27 mouse cellular contexts compared by ENCODE assay signal in the genomic region with DNA sequence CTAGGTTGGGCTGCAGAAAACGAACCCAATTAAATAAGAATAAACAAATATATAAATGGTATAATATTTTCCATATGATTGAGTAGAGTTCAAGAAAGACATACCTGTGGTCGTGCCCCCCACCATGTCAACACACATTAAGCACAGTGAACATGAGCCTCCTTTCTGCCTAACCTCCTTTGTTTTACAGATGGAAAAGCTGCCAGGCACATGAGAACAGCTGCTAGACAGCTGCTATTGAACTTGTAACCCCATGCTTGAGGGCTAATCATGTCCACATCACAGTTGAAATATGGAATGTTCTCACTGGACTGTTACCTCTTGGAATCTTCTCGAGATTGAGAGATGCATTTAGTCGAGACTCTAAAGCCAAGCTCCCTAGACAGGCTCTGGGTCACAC.
"Had no signal": no experiment of that assay in that cellular context is flagged by ENCODE, and none has a peak within 500 bp of the region (broad histone marks: within the 10 kb centered on the region; RNA-seq: fewer than 3 reads in every experiment).

No protein-coding gene starts in this region.

- H3K4me2 ChIP-seq: heart, embryonic 11.5 days; heart, embryonic 13.5 days; heart, embryonic 15.5 days; hindbrain, embryonic 12.5 days; hindbrain, embryonic 14.5 days; intestine, embryonic 15.5 days; limb, embryonic 12.5 days; liver, embryonic 11.5 days; liver, embryonic 13.5 days had no signal

- H3K27me3 ChIP-seq: heart, embryonic 13.5 days; heart, embryonic 15.5 days; hindbrain, embryonic 12.5 days; intestine, embryonic 15.5 days; limb, embryonic 12.5 days; liver, embryonic 13.5 days had no signal

- H3K36me3 ChIP-seq: heart, embryonic 13.5 days; heart, embryonic 15.5 days; hindbrain, embryonic 10.5 days; hindbrain, embryonic 12.5 days; intestine, embryonic 15.5 days; limb, embryonic 12.5 days; liver, embryonic 13.5 days had no signal

- ATAC-seq: hindbrain, embryonic 16.5 days; inflammation-experienced regulatory T-cells, adult 6 months; intestine, embryonic 15.5 days; intestine, postnatal 0 days had no signal

- DNase-seq: gastrocnemius, adult 2 months; gastrocnemius, postnatal 10 days; gastrocnemius, postnatal 36 days; heart, adult 11 months; heart, adult 2 months; heart, postnatal 4 days; kidney, adult 18-20 months; kidney, adult 8-10 months; kidney, postnatal 10 days; kidney, postnatal 25 days; kidney, postnatal 4 days; liver; liver, embryonic 13.5 days had no signal

- H3K9ac ChIP-seq: heart, embryonic 13.5 days; heart, embryonic 15.5 days; hindbrain, embryonic 12.5 days; hindbrain, embryonic 14.5 days; intestine, embryonic 15.5 days; limb, embryonic 12.5 days; liver, embryonic 13.5 days had no signal

- H3K4me3 ChIP-seq: gastrocnemius, adult 2 months; heart, adult 2 months; heart, embryonic 13.5 days; heart, embryonic 15.5 days; hindbrain, embryonic 10.5 days; hindbrain, embryonic 12.5 days; intestine, embryonic 15.5 days; layer of hippocampus, adult 2 months; left cerebral cortex, adult 2 months; limb, embryonic 12.5 days; liver, embryonic 13.5 days had no signal

- H3K9me3 ChIP-seq: heart, embryonic 13.5 days; heart, embryonic 15.5 days; hindbrain, embryonic 10.5 days; hindbrain, embryonic 12.5 days; intestine, embryonic 15.5 days; limb, embryonic 12.5 days; liver, embryonic 13.5 days had no signal

- H3K27ac ChIP-seq: gastrocnemius, adult 2 months; heart, adult 2 months; heart, embryonic 13.5 days; heart, embryonic 15.5 days; hindbrain, embryonic 10.5 days; hindbrain, embryonic 12.5 days; hindbrain, embryonic 14.5 days; intestine, embryonic 15.5 days; layer of hippocampus, adult 2 months; left cerebral cortex, adult 2 months; limb, embryonic 12.5 days; liver, embryonic 13.5 days had no signal

- H3K4me1 ChIP-seq: heart, embryonic 13.5 days; heart, embryonic 15.5 days; hindbrain, embryonic 10.5 days; hindbrain, embryonic 12.5 days; intestine, embryonic 15.5 days; limb, embryonic 12.5 days; liver, embryonic 13.5 days had no signal
